Mouse (Mus musculus) spleen, adult 12 weeks (tissue): ENCODE data around the gene AI597479.

Source experiments
- DNase-seq: peaks from one replicate; pipeline ENCODE4 v3.0.0; 2022; ENCODE audit warnings: low spot score

AI597479 gene

GRCm38 (mm10) chr1:43098031-43098984, at the start of gene AI597479, which contains the start of gene Tgfbrap1:
TSS of gene AI597479 (plus strand) at chr1:43098710.
TSS of gene Tgfbrap1 (minus strand) at chr1:43098637.
- peak; percentile 88 for DNase-seq

DNA sequence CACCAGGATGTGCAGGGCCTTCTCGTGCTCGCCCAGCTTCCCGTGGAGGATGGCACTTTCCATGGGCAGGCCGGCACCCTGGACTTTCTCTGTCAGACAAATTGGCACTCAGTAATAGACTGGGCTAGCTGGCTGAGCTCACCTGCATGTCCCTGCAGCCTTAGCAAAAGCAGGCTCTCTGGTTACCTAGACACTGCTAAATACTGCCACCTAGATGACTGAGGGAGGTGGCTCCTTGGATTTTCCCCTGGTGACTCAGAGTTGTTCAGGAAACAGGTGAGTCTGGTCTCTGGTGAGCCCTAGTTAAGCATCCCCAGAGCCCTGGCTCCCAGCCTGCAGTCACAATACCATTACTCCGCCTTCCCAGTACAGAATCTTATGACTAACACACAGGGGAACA, 46.6 kb upstream of the AI597479 start:
- no peak for DNase-seq

DNA sequence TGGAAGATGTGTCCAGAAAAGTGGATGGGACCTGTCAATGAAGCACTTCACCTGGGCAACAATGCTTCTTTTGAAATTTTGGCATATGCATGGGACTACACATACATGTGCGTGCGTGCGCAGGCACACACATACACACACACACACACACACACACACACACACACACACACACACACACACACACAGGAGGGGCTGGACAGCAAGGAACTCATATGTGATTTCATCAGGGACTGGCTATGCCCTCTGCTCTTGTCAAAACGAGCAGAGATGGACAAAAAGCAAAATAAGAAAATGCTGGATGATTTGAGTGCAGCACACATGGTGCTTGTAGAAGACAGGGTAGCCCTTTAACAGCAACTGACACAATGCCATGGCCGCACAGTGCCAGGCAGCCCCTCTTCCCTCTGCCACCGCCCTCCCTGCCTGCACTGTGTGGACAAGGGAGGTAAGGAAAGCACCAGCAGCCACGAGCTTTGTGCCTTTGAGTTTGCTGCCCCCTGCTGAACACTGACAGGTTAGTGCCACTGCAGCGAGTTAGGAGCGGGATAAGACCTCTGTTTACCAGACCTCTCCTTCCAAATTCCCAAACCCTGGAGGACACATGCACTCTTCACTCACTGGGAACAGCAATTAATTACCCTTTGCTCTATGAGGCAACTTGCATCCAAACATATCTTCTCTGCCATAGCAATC, 32.7 kb upstream of the AI597479 start:
- no peak for DNase-seq

DNA sequence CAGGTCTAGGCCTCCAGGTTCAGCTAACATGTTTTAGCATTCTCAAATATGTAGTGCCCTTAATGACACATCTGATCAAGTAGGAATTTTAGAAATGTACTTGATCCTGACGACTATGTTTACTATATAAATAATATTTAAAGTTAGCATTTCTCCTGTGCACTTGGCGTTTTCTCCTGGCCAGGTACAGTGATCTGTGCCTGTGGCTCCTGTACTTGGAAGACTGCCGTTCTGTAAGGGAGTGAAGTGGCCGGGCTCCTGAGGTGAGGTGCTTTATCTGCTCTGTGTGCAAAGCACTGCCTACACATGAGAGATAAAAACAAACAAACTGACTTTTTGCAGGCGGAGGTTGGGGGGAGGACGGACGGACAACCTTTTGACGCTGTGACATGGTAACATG, 31.9 kb upstream of the AI597479 start:
- no peak for DNase-seq

DNA sequence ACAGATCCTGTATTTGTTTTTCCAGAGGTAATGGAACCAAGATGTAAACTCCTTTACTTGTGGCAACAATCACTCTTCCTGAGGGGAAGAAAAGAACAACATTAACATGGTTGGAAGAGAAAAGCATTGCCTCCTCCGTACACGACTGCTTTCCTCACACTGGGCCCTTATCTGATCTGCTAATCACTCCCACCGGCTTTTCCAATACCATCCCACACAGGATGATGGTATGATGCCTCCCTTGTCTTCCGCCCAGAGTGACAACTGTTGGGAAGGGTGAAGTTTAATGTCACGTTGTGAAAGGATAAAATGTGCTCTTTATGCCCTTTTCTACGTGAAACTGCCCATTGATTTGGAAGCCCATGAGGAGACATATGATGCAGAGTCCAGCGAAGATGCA, 31.0 kb upstream of the AI597479 start:
- DNase-seq = no peak

GRCm38 (mm10) chr1:43070726-43071125, 27.8 kb upstream of the AI597479 start:
- DNase-seq = no peak

DNA sequence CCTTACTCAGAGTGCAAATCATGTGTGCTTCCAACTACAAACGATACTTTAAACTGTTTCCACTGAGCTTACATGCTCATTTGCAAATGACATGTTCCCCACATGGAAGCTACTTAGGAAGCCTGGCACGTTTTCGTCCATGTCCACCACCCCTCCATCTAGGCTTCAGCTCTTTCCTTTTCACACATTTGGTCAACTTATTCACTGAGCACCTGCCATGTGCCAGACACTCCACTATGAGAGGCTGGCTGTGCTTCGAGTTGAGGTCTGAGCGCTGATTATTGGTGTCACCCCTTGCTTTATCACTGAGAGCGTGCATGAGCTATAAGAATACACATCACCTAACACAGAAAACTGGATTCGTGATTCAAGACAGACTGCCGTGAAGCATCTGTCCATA, 26.5 kb upstream of the AI597479 start:
- DNase-seq = no peak

DNA sequence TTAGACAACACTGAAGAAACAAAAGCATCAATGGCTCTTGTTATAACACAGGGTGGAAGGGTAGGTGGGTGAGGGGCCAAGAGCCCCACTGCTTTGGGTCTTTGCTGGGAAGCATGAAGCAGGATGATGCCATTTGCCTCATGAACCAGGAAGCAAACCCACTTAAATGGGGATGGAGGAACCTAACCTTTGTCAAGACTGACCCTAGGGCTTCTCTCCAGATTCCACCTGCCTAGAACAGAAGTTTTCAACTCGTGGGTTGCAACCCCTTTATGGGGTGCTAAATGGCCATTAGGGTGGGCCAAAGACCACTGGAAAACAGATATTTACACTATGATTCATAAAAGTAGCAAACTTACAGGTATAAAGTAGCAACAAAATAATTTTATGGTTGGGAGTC, 25.9 kb upstream of the AI597479 start:
- DNase-seq = no peak

DNA sequence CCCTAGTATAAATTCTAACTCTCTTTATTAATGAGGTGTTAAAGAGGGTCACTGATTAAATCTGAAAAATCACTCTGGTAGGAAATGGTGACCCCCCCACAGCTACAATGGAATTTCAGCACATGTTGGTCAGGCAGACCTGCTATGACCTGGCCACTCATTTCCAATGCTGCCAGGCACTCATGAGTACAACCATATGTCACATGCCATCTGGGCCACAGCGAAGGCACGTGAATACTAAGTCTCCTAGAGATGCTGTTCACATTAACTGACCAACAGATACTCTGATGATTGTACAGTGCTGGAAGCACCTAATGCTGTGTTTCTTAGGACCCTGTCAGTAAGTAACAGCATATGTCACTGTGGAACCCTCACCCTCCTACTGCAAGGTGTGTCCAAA, 23.7 kb upstream of the AI597479 start:
- no peak for DNase-seq

GRCm38 (mm10) chr1:43078124-43078523, 20.4 kb upstream of the AI597479 start:
- DNase-seq = no peak

GRCm38 (mm10) chr1:43082946-43083345, 15.6 kb upstream of the AI597479 start:
- no peak for DNase-seq

DNA sequence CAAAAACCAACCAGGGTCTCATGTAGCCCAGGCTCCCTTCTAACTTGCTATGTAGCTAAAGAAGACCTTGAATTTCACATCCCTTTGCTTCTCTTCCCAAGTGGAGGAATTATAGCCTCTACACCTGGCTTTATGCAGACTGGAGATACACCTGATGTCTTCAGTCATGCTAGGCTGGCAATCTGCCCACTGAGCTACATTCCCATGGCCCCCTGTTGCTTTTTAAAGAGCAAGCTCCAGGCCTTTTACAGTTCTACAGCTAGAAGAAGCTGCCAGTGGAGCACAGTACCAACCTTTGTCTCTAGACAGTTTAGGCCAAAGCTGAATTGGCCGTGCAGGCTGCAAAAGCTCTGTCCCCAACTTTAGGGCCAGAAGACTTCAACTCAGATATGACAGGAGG, 8.1 kb upstream of the AI597479 start:
- no peak for DNase-seq

- no peak for DNase-seq
Observed at GRCm38 (mm10) chr1:43091306-43092055, 7.0 kb upstream of the AI597479 start.

GRCm38 (mm10) chr1:43092056-43093015, 6.2 kb upstream of the AI597479 start:
- DNase-seq = peak; percentile 57

- DNase-seq = no peak
Observed at GRCm38 (mm10) chr1:43094206-43094605, 4.3 kb upstream of the AI597479 start.

- no peak for DNase-seq
Observed at GRCm38 (mm10) chr1:43108729-43109128, 10.2 kb downstream of the AI597479 start.

GRCm38 (mm10) chr1:43110556-43110955, 12.0 kb downstream of the AI597479 start:
- peak; percentile 29 for DNase-seq

DNA sequence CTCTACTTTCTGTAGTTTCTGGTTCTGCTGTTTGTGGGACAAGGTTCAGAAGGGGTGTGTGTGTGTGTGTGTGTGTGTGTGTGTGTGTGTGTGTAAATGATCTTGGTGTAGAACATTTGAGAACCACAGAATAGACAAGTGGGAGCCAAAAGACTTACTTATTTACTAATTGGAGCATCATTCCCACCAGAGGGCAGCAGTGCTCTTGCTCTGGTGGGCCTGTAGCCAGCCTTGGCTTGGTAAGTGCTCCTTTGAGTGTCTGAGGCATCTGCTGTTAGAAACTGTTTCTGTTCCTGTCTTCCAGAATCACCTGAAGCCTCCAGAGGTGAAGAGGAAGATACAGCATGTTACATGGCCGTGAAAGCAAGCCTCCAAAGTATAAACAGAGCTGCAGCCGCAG, 14.4 kb downstream of the AI597479 start:
- no peak for DNase-seq

GRCm38 (mm10) chr1:43117435-43117834, 18.9 kb downstream of the AI597479 start:
- no peak for DNase-seq

GRCm38 (mm10) chr1:43120950-43121349, 22.4 kb downstream of the AI597479 start:
- DNase-seq = no peak

GRCm38 (mm10) chr1:43122616-43123015, 24.1 kb downstream of the AI597479 start:
- DNase-seq = no peak
